Mouse (Mus musculus): Measurements from ENCODE around the gene Ptprt. TPM values are rescaled to one million over a fixed set of nuclear protein-coding genes. Genes with fewer than 3 reads are reported as not detected.

Ptprt gene
- total and polyA plus RNA-seq, 3 experiments, result 0.76 TPM; not detected in 2

GRCm38 (mm10) chr2:161570236-161570995 lies 1090.5 kb downstream of the Ptprt start:
- no peaks in the 10 kb centered on the region for H3K79me2 ChIP-seq (replicated peaks; ENCODE audit: control insufficient read depth, extremely low read depth, insufficient read depth, poor library complexity, severe bottlenecking)
- no peaks in the 10 kb centered on the region for H3K4me1 ChIP-seq (ENCODE audit: control insufficient read depth in 1 of 2, insufficient read depth in 2 of 2)
- no peaks in the 10 kb centered on the region for H3K36me3 ChIP-seq (replicated peaks in 1 of 2; ENCODE audit: control insufficient read depth in 1 of 2, insufficient read depth in 1 of 2, low read length in 1 of 2)
- H3K27me3 ChIP-seq (replicated peaks), result no peaks in the 10 kb centered on the region
- dilution Hi-C loops (cut with MboI; ENCODE audit: extremely low pct_ligation_motif_present, extremely low pct_unique_long_range_greater_than_20kb, low sequenced_read_pairs) (no loop called here), in situ Hi-C loops (cut with MboI; ENCODE audit: low pct_ligation_motif_present, low pct_unique_long_range_greater_than_20kb, low sequenced_read_pairs) (no loop called here)
- H3K9ac ChIP-seq (ENCODE audit: insufficient read depth, low read depth), result no peak overlapping the region
- no peak for DNase-seq (ENCODE audit: extremely low read depth)
- no peak overlapping the region for H3K4me2 ChIP-seq (ENCODE audit: insufficient read depth, low read depth, poor library complexity, severe bottlenecking)
- no peak for TF ChIP-seq UBTF (IDR thresholded peaks at IDR 0.05; ENCODE audit: low read depth, low read length)
- TF ChIP-seq ZMIZ1 (IDR thresholded peaks at IDR 0.05; ENCODE audit: low read depth, low read length), result no peak
- TF ChIP-seq NRF1 (IDR thresholded peaks at IDR 0.05; ENCODE audit: low read depth, low read length), result no peak
- no peak for TF ChIP-seq CTCF (conservative IDR thresholded peaks at IDR 0.05 in 1 of 2, IDR thresholded peaks at IDR 0.05 in 1 of 2; ENCODE audit: low read depth in 2 of 2, low read length in 2 of 2)
- no peak for TF ChIP-seq SIN3A (IDR thresholded peaks at IDR 0.05; ENCODE audit: low read length)
- TF ChIP-seq TBP (conservative IDR thresholded peaks at IDR 0.05; ENCODE audit: low read depth, low read length), result no peak
- no peak for TF ChIP-seq KAT2A (IDR thresholded peaks at IDR 0.05; ENCODE audit: insufficient replicate concordance, low read length)
- no peak for TF ChIP-seq MEF2A (IDR thresholded peaks at IDR 0.05; ENCODE audit: borderline replicate concordance, low read depth, low read length)
- no peak for TF ChIP-seq CHD2 (IDR thresholded peaks at IDR 0.05; ENCODE audit: low read length)
- H3K9me3 ChIP-seq (replicated peaks; ENCODE audit: low read length), result peaks cover 76% of the 10 kb centered on the region
- no peak overlapping the region for H3K4me3 ChIP-seq (replicated peaks in 1 of 3; ENCODE audit: low read depth in 2 of 3, low read length in 2 of 3, poor library complexity in 1 of 3)
- H3K27ac ChIP-seq (ENCODE audit: insufficient read depth, low read depth), result no peak overlapping the region

DNA sequence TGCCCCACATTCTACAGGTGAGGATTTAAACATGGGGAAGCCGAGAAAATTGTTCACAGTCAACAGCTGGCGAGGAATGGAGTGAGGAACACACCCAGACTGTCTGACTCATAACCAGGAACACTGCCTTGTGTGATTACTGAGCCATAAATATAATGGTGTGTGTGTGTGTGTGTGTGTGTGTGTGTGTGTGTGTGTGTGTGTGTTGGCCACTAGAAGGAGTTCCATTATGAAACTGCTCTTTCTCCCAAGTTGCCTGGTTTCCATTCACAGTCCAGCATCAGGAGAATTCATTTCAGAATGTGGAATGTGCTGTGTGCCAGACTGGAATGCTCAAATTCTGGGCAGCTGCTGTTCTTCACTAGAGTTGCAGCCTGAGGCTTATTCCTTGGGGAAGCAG lies 1099.4 kb downstream of the Ptprt start:
- in situ Hi-C loops (cut with MboI; ENCODE audit: low pct_ligation_motif_present, low pct_unique_long_range_greater_than_20kb, low sequenced_read_pairs) (no loop called here), dilution Hi-C loops (cut with MboI; ENCODE audit: extremely low pct_ligation_motif_present, extremely low pct_unique_long_range_greater_than_20kb, low sequenced_read_pairs) (no loop called here)
- Histone ChIP-seq H3K27ac (ENCODE audit: insufficient read depth, low read depth) (no peak overlapping the region), H3K79me2 (replicated peaks; ENCODE audit: control insufficient read depth, extremely low read depth, insufficient read depth, poor library complexity, severe bottlenecking) (no peaks in the 10 kb centered on the region), H3K4me3 (replicated peaks in 1 of 3; ENCODE audit: low read depth in 2 of 3, low read length in 2 of 3, poor library complexity in 1 of 3) (no peak overlapping the region), H3K36me3 (replicated peaks in 1 of 2; ENCODE audit: control insufficient read depth in 1 of 2, insufficient read depth in 1 of 2, low read length in 1 of 2) (no peaks in the 10 kb centered on the region), H3K9me3 (replicated peaks; ENCODE audit: low read length) (peaks cover 66% of the 10 kb centered on the region), H3K4me1 (ENCODE audit: control insufficient read depth in 1 of 2, insufficient read depth in 2 of 2) (no peaks in the 10 kb centered on the region), H3K4me2 (ENCODE audit: insufficient read depth, low read depth, poor library complexity, severe bottlenecking) (no peak overlapping the region), H3K9ac (ENCODE audit: insufficient read depth, low read depth) (no peak overlapping the region), H3K27me3 (replicated peaks) (no peaks in the 10 kb centered on the region)
- no peak for DNase-seq (ENCODE audit: extremely low read depth)
- TF ChIP-seq KAT2A (IDR thresholded peaks at IDR 0.05; ENCODE audit: insufficient replicate concordance, low read length) (no peak), USF2 (conservative IDR thresholded peaks at IDR 0.05; ENCODE audit: low read depth, low read length) (no peak), MAFK (IDR thresholded peaks at IDR 0.05; ENCODE audit: insufficient replicate concordance, low read length) (no peak), ZMIZ1 (IDR thresholded peaks at IDR 0.05; ENCODE audit: low read depth, low read length) (no peak), SMC3 (IDR thresholded peaks at IDR 0.05; ENCODE audit: low read depth, low read length) (no peak), RAD21 (IDR thresholded peaks at IDR 0.05; ENCODE audit: low read depth, low read length) (no peak), CHD2 (IDR thresholded peaks at IDR 0.05; ENCODE audit: low read length) (no peak)

Data from CH12.LX (cell line).